Mouse (Mus musculus) c-Kit-positive CD71-positive TER-119-negative erythroid progenitor cells, embryonic 14.5 days (primary cell): Measurements from ENCODE around the gene Lims1.
A peak's percentile ranks its signal among the peaks of the same experiment; 100 is the strongest.

ENCODE experiments used
- DNase-seq: peaks from one replicate; pipeline ENCODE4 v3.0.0-alpha.2; 2013; ENCODE audit warnings: low read depth

The Lims1 gene

GRCm38 (mm10) chr10:58383761-58384160 is 60.5 kb downstream of the Lims1 start:
- no peak for DNase-seq

- no peak for DNase-seq
These were observed 62.4 kb downstream of the Lims1 start for GRCm38 (mm10) chr10:58385629-58386028.

- no peak for DNase-seq
These were observed 63.7 kb downstream of the Lims1 start for GRCm38 (mm10) chr10:58386997-58387396.

- DNase-seq = no peak
These were observed 65.4 kb downstream of the Lims1 start for GRCm38 (mm10) chr10:58388648-58389047.

- DNase-seq = no peak
These were observed 65.9 kb downstream of the Lims1 start for GRCm38 (mm10) chr10:58389151-58389550.

GRCm38 (mm10) chr10:58392435-58392834 is 69.2 kb downstream of the Lims1 start:
- DNase-seq = no peak

GRCm38 (mm10) chr10:58393026-58394014 is 70.1 kb downstream of the Lims1 start:
- no peak for DNase-seq

- no peak for DNase-seq
These were observed 70.9 kb downstream of the Lims1 start for GRCm38 (mm10) chr10:58394170-58394569.

- DNase-seq = no peak
These were observed 72.0 kb downstream of the Lims1 start for GRCm38 (mm10) chr10:58395315-58395714.

GRCm38 (mm10) chr10:58395723-58396122 is 72.5 kb downstream of the Lims1 start:
- no peak for DNase-seq

- DNase-seq = no peak
These were observed 73.3 kb downstream of the Lims1 start for GRCm38 (mm10) chr10:58396600-58396999.

- no peak for DNase-seq
These were observed 75.7 kb downstream of the Lims1 start for GRCm38 (mm10) chr10:58398941-58399340.

GRCm38 (mm10) chr10:58401838-58402237 is 78.6 kb downstream of the Lims1 start:
- DNase-seq = no peak

GRCm38 (mm10) chr10:58404639-58405038 is 81.4 kb downstream of the Lims1 start:
- no peak for DNase-seq

GRCm38 (mm10) chr10:58405285-58405948 is 82.2 kb downstream of the Lims1 start:
- DNase-seq = no peak

GRCm38 (mm10) chr10:58405949-58406305 is 82.7 kb downstream of the Lims1 start:
- DNase-seq = no peak

GRCm38 (mm10) chr10:58412331-58412730 is 89.1 kb downstream of the Lims1 start:
- peak; percentile 62 for DNase-seq

GRCm38 (mm10) chr10:58412852-58413251 is 89.6 kb downstream of the Lims1 start:
- no peak for DNase-seq

- no peak for DNase-seq
These were observed 93.4 kb downstream of the Lims1 start for GRCm38 (mm10) chr10:58416702-58417101.

GRCm38 (mm10) chr10:58418290-58418971 is 95.2 kb downstream of the Lims1 start:
- DNase-seq = no peak

- DNase-seq = no peak
These were observed 104.7 kb downstream of the Lims1 start for GRCm38 (mm10) chr10:58427930-58428329.

- DNase-seq = peak; percentile 49
These were observed 122.6 kb downstream of the Lims1 start for GRCm38 (mm10) chr10:58445850-58446249.
